Mouse (Mus musculus) limb, embryonic 11.5 days (tissue): ENCODE results near the gene Naif1. TPM values are rescaled to one million over a fixed set of nuclear protein-coding genes. Genes with fewer than 3 reads are reported as not detected.

Source experiments
- ATAC-seq: fragments of 200-750 bp; cut with Nextera tagmentation; 2 replicates; pipeline ENCODE4 v1.8.0; 2017; ENCODE audit warnings: low read depth; ENCODE audit not compliant: insufficient number of reproducible peaks, low FRiP score, low TSS enrichment
- DNase-seq: peaks from one replicate; pipeline ENCODE4 v3.0.0-alpha.2; 2015; ENCODE audit warnings: low spot score
- H3K27ac ChIP-seq: fragments of 300-500 bp; sonication (generic); replicated peaks from 2 replicates; pipeline ENCODE4 v1.5.1; 2014; ENCODE audit warnings: low read depth, mild to moderate bottlenecking, low read length
- H3K27me3 ChIP-seq: fragments of 300-500 bp; sonication (generic); 2 replicates; pipeline ENCODE4 v1.6.1; 2014; ENCODE audit warnings: mild to moderate bottlenecking, low read length, mixed read lengths; ENCODE audit not compliant: control insufficient read depth, insufficient read depth
- H3K36me3 ChIP-seq: fragments of 300-500 bp; sonication (generic); 2 replicates; pipeline ENCODE4 v1.6.1; 2014; ENCODE audit warnings: mild to moderate bottlenecking, low read length, moderate library complexity, mixed read lengths; ENCODE audit not compliant: control insufficient read depth, insufficient read depth
- H3K4me1 ChIP-seq: fragments of 300-500 bp; sonication (generic); 2 replicates; pipeline ENCODE4 v1.6.1; 2014; ENCODE audit warnings: low read length, mixed read lengths; ENCODE audit not compliant: control insufficient read depth, insufficient read depth
- H3K4me2 ChIP-seq: fragments of 300-500 bp; sonication (generic); 2 replicates; pipeline ENCODE4 v1.6.1; 2014; ENCODE audit warnings: low read depth, mild to moderate bottlenecking, moderate library complexity; ENCODE audit not compliant: severe bottlenecking
- H3K4me3 ChIP-seq: fragments of 300-500 bp; sonication (generic); 2 replicates; pipeline ENCODE4 v1.5.1; 2014; ENCODE audit warnings: low read depth, low read length
- H3K9ac ChIP-seq: fragments of 300-500 bp; sonication (generic); 2 replicates; pipeline ENCODE4 v1.6.1; 2014; ENCODE audit warnings: mild to moderate bottlenecking, low read length
- H3K9me3 ChIP-seq: fragments of 300-500 bp; sonication (generic); 2 replicates; pipeline ENCODE4 v1.6.1; 2016; ENCODE audit warnings: low read length; ENCODE audit not compliant: control insufficient read depth
- WGBS: fragments of 180-500 bp; shearing (Covaris S2); extraction: QIAGEN DNeasy Blood & Tissue Kit; methylation state at CpG from one replicate; pipeline ENCODE4 v1.1.7; 2014; 5-methylcytosine and 5-hydroxymethylcytosine counted together
- polyA plus RNA-seq: library from polyadenylated mRNA; unstranded; fragments of >200 nt; fragmentation: Nextera tagmentation; extraction: Ambion mirVana; gene quantifications from 2 replicates; pipeline ENCODE4 v1.2.1, GENCODE M21; 2014

Gene Naif1
- polyA plus RNA-seq, 1 experiment from 2014 or later = 5.6 TPM

- Histone ChIP-seq H3K36me3 (peaks cover 25% of the 10 kb centered on the region; the same call in 1 of the 2 replicates), H3K9ac (no peak overlapping the region), H3K4me1 (no peaks in the 10 kb centered on the region), H3K4me3 (no peak overlapping the region), H3K4me2 (no peak overlapping the region), H3K9me3 (no peaks in the 10 kb centered on the region), H3K27ac (no peak overlapping the region), H3K27me3 (no peaks in the 10 kb centered on the region)
- DNase-seq (no peak), ATAC-seq (no peak)
- WGBS = 95% methylated on average over 12 of the region's 12 CpGs
Observed at GRCm38 (mm10) chr2:32415801-32416200, 34.5 kb upstream of the Naif1 start.

GRCm38 (mm10) chr2:32416556-32416955, 33.7 kb upstream of the Naif1 start:
- Histone ChIP-seq H3K9ac (no peak overlapping the region), H3K27me3 (no peaks in the 10 kb centered on the region), H3K36me3 (peaks cover 25% of the 10 kb centered on the region; the same call in 1 of the 2 replicates), H3K4me3 (no peak overlapping the region), H3K27ac (no peak overlapping the region), H3K9me3 (no peaks in the 10 kb centered on the region), H3K4me1 (no peaks in the 10 kb centered on the region), H3K4me2 (no peak overlapping the region)
- no peak for ATAC-seq
- WGBS = 81% methylated on average over 2 of the region's 2 CpGs
- DNase-seq = no peak

GRCm38 (mm10) chr2:32417486-32417885, 32.8 kb upstream of the Naif1 start:
- H3K4me2 ChIP-seq = no peak overlapping the region
- ATAC-seq (no peak), DNase-seq (no peak)
- no peaks in the 10 kb centered on the region for H3K4me1 ChIP-seq
- 89% methylated on average over 8 of the region's 8 CpGs for WGBS
- H3K36me3 ChIP-seq = peaks cover 25% of the 10 kb centered on the region; the same call in 1 of the 2 replicates
- no peaks in the 10 kb centered on the region for H3K9me3 ChIP-seq
- no peak overlapping the region for H3K9ac ChIP-seq
- no peak overlapping the region for H3K27ac ChIP-seq
- no peaks in the 10 kb centered on the region for H3K27me3 ChIP-seq
- no peak overlapping the region for H3K4me3 ChIP-seq

GRCm38 (mm10) chr2:32418430-32419151, 31.7 kb upstream of the Naif1 start:
- H3K4me3 ChIP-seq = no peak overlapping the region
- 80% methylated on average over 12 of the region's 12 CpGs for WGBS
- no peaks in the 10 kb centered on the region for H3K9me3 ChIP-seq
- no peak overlapping the region for H3K4me2 ChIP-seq
- peaks cover 25% of the 10 kb centered on the region; the same call in 1 of the 2 replicates for H3K36me3 ChIP-seq
- DNase-seq = no peak
- no peak overlapping the region for H3K27ac ChIP-seq
- no peaks in the 10 kb centered on the region for H3K27me3 ChIP-seq
- peaks cover 9% of the 10 kb centered on the region for H3K4me1 ChIP-seq
- no peak for ATAC-seq
- H3K9ac ChIP-seq = no peak overlapping the region

GRCm38 (mm10) chr2:32419359-32419758, 30.9 kb upstream of the Naif1 start:
- ATAC-seq (no peak), DNase-seq (no peak)
- no peak overlapping the region for H3K27ac ChIP-seq
- no peaks in the 10 kb centered on the region for H3K9me3 ChIP-seq
- H3K36me3 ChIP-seq = peaks cover 25% of the 10 kb centered on the region; the same call in 1 of the 2 replicates
- no peak overlapping the region for H3K9ac ChIP-seq
- no peak overlapping the region for H3K4me2 ChIP-seq
- WGBS = 92% methylated on average over 3 of the region's 3 CpGs
- peaks cover 15% of the 10 kb centered on the region for H3K4me1 ChIP-seq
- H3K4me3 ChIP-seq = no peak overlapping the region
- H3K27me3 ChIP-seq = no peaks in the 10 kb centered on the region

GRCm38 (mm10) chr2:32420066-32420608, 30.1 kb upstream of the Naif1 start:
- no peaks in the 10 kb centered on the region for H3K9me3 ChIP-seq
- no peak for ATAC-seq
- H3K4me3 ChIP-seq = no peak overlapping the region
- H3K4me1 ChIP-seq = peaks cover 20% of the 10 kb centered on the region
- no peak overlapping the region for H3K9ac ChIP-seq
- no peak for DNase-seq
- WGBS = 85% methylated on average over 12 of the region's 12 CpGs
- H3K36me3 ChIP-seq = peaks cover 24% of the 10 kb centered on the region; the same call in 1 of the 2 replicates
- H3K27me3 ChIP-seq = no peaks in the 10 kb centered on the region
- H3K4me2 ChIP-seq = no peak overlapping the region
- H3K27ac ChIP-seq = no peak overlapping the region

- Histone ChIP-seq H3K9ac (no peak overlapping the region), H3K27ac (no peak overlapping the region), H3K4me1 (peaks cover 20% of the 10 kb centered on the region), H3K9me3 (no peaks in the 10 kb centered on the region), H3K4me2 (no peak overlapping the region), H3K27me3 (no peaks in the 10 kb centered on the region), H3K36me3 (peaks cover 19% of the 10 kb centered on the region; the same call in 1 of the 2 replicates), H3K4me3 (no peak overlapping the region)
- DNase-seq (no peak), ATAC-seq (no peak)
- WGBS = 87% methylated on average over 6 of the region's 6 CpGs
Observed at GRCm38 (mm10) chr2:32420647-32421046, 29.6 kb upstream of the Naif1 start.

- no peak for ATAC-seq
- H3K4me3 ChIP-seq = no peak overlapping the region
- H3K9ac ChIP-seq = no peak overlapping the region
- H3K4me1 ChIP-seq = peaks cover 20% of the 10 kb centered on the region
- no peak overlapping the region for H3K4me2 ChIP-seq
- H3K27ac ChIP-seq = no peak overlapping the region
- H3K9me3 ChIP-seq = no peaks in the 10 kb centered on the region
- 92% methylated on average over 6 of the region's 6 CpGs for WGBS
- no peaks in the 10 kb centered on the region for H3K27me3 ChIP-seq
- peaks cover 8% of the 10 kb centered on the region; the same call in 1 of the 2 replicates for H3K36me3 ChIP-seq
- no peak for DNase-seq
Observed at GRCm38 (mm10) chr2:32421851-32422251, 28.4 kb upstream of the Naif1 start.
